Mouse (Mus musculus): ENCODE data around the gene Twf2.
"Not testable (repeated sequence)": the region's sequence is repeated elsewhere in the genome, so short reads cannot be mapped to it uniquely, and the experiment has no call there.

Twf2 gene

GRCm38 (mm10) chr9:106202819-106203636 lies at the start of gene Twf2:
Gene Twf2 (plus strand): TSS chr9:106203108.
- DNase-seq = peak; percentile 89

GRCm38 (mm10) chr9:106154106-106154505 lies 48.8 kb upstream of the Twf2 start:
- peak; percentile 12 for DNase-seq

GRCm38 (mm10) chr9:106156419-106156818 lies 46.5 kb upstream of the Twf2 start:
- DNase-seq = peak; percentile 84

- no peak for DNase-seq
Measured at GRCm38 (mm10) chr9:106156921-106157622, 45.8 kb upstream of the Twf2 start.

- DNase-seq = no peak
Measured at GRCm38 (mm10) chr9:106157623-106157925, 45.3 kb upstream of the Twf2 start.

GRCm38 (mm10) chr9:106158037-106158491 lies 44.8 kb upstream of the Twf2 start, which contains the start of gene Glyctk:
Gene Glyctk (minus strand): TSS chr9:106158138.
- DNase-seq = no peak

- no peak for DNase-seq
Measured at GRCm38 (mm10) chr9:106159237-106159636, 43.7 kb upstream of the Twf2 start.

- DNase-seq = peak; percentile 98
Measured at GRCm38 (mm10) chr9:106159784-106160301, 43.1 kb upstream of the Twf2 start.

- no peak for DNase-seq
Measured at GRCm38 (mm10) chr9:106160426-106160825, 42.5 kb upstream of the Twf2 start.

- no peak for DNase-seq
Measured at GRCm38 (mm10) chr9:106166709-106167108, 36.2 kb upstream of the Twf2 start.

GRCm38 (mm10) chr9:106167241-106167640 lies 35.7 kb upstream of the Twf2 start:
- DNase-seq = no peak

GRCm38 (mm10) chr9:106167703-106168102 lies 35.2 kb upstream of the Twf2 start:
- no peak for DNase-seq

- DNase-seq = not testable (repeated sequence)
Measured at GRCm38 (mm10) chr9:106169006-106169405, 33.9 kb upstream of the Twf2 start.

GRCm38 (mm10) chr9:106169917-106170316 lies 33.0 kb upstream of the Twf2 start:
- DNase-seq = peak; percentile 69

GRCm38 (mm10) chr9:106170556-106171345 lies 32.2 kb upstream of the Twf2 start, which contains the start of gene Wdr82:
Gene Wdr82 (plus strand): TSS chr9:106170928.
- DNase-seq = peak; percentile 89

- peak; percentile 87 for DNase-seq
Measured at GRCm38 (mm10) chr9:106171346-106172158, 31.4 kb upstream of the Twf2 start.

GRCm38 (mm10) chr9:106172527-106172926 lies 30.4 kb upstream of the Twf2 start:
- DNase-seq = peak; percentile 58

GRCm38 (mm10) chr9:106173363-106173762 lies 29.5 kb upstream of the Twf2 start:
- DNase-seq = no peak

- DNase-seq = no peak
Measured at GRCm38 (mm10) chr9:106175552-106176200, 27.2 kb upstream of the Twf2 start.

- no peak for DNase-seq
Measured at GRCm38 (mm10) chr9:106176769-106177168, 26.1 kb upstream of the Twf2 start.

- no peak for DNase-seq
Measured at GRCm38 (mm10) chr9:106177799-106178198, 25.1 kb upstream of the Twf2 start.

Measured in cerebellum, adult 9-10 months (tissue).